Mouse (Mus musculus) neural tube, embryonic 14.5 days (tissue): Measurements from ENCODE around the gene Otx2. TPM values are rescaled to one million over a fixed set of nuclear protein-coding genes. Genes with fewer than 3 reads are reported as not detected.

Experiments used
- ATAC-seq: fragments of 200-750 bp; cut with Nextera tagmentation; 2 replicates; pipeline ENCODE4 v1.8.0; 2017; ENCODE audit warnings: low read depth, mild to moderate bottlenecking, moderate TSS enrichment, moderate library complexity
- H3K27ac ChIP-seq: fragments of 300-500 bp; sonication (generic); 2 replicates; pipeline ENCODE4 v1.5.1; 2014; ENCODE audit warnings: low read depth, mild to moderate bottlenecking, control low read depth, low read length, moderate library complexity, mixed read lengths
- H3K27me3 ChIP-seq: fragments of 300-500 bp; sonication (generic); 2 replicates; pipeline ENCODE4 v1.6.1; 2014; ENCODE audit warnings: low read length; ENCODE audit not compliant: control insufficient read depth, insufficient read depth
- H3K36me3 ChIP-seq: fragments of 300-500 bp; sonication (generic); 2 replicates; pipeline ENCODE4 v1.6.1; 2014; ENCODE audit warnings: low read length, mixed read lengths; ENCODE audit not compliant: control insufficient read depth, insufficient read depth
- H3K4me1 ChIP-seq: fragments of 300-500 bp; sonication (generic); 2 replicates; pipeline ENCODE4 v1.6.1; 2014; ENCODE audit warnings: low read length; ENCODE audit not compliant: control insufficient read depth, insufficient read depth
- H3K4me2 ChIP-seq: fragments of 300-500 bp; sonication (generic); 2 replicates; pipeline ENCODE4 v1.6.1; 2014; ENCODE audit warnings: mild to moderate bottlenecking, low read depth, low read length, control low read depth
- H3K4me3 ChIP-seq: fragments of 300-500 bp; sonication (generic); 2 replicates; pipeline ENCODE4 v1.5.1; 2014; ENCODE audit warnings: low read depth, low read length, control low read depth, mixed read lengths
- H3K9ac ChIP-seq: fragments of 300-500 bp; sonication (generic); replicated peaks from 2 replicates; pipeline ENCODE4 v1.6.1; 2014; ENCODE audit warnings: low read depth, mild to moderate bottlenecking, control low read depth, low read length, mixed read lengths
- H3K9me3 ChIP-seq: fragments of 300-500 bp; sonication (generic); 2 replicates; pipeline ENCODE4 v1.6.1; 2016; ENCODE audit warnings: low read length; ENCODE audit not compliant: control insufficient read depth
- WGBS: fragments of 180-500 bp; shearing (Covaris S2); extraction: QIAGEN DNeasy Blood & Tissue Kit; methylation state at CpG from one replicate; pipeline ENCODE4 v1.1.7; 2014; 5-methylcytosine and 5-hydroxymethylcytosine counted together
- polyA plus RNA-seq: library from polyadenylated mRNA; unstranded; fragments of >200 nt; fragmentation: Nextera tagmentation; extraction: Ambion mirVana; gene quantifications from 2 replicates; pipeline ENCODE4 v1.2.1, GENCODE M21; 2014

The Otx2 gene
- polyA plus RNA-seq, 1 experiment from 2014 or later, result not detected

DNA sequence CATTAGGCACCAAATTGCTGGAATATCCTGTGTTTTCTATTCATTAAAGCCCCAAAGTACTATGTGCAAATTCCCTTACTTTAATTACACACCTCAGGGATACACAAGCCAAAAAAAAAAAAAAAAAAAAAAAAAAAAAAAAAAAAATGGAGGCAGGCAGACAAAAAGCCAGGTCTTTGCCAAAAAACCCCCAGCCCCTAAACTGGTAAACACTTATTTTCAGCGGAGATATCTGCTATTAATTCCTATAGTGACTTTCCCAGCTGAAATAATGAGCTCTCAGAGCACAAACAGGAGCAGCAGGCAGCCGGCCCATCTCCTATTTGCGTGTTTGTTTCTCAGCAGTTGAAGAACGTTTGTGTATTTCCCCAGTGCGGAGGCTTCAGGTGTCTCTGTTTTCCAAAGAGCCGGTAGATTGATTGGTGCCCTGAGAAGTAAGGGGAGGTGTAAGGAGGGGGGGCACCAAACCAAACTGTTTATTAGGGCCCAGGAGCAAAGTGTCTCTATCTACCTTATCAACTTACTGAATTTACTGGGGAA, 34.3 kb upstream of the Otx2 start:
- peaks cover 31% of the 10 kb centered on the region for H3K27me3 ChIP-seq
- no peak overlapping the region for H3K4me2 ChIP-seq
- 3% methylated on average over 6 of the region's 6 CpGs for WGBS
- no peaks in the 10 kb centered on the region for H3K9me3 ChIP-seq
- H3K27ac ChIP-seq, result no peak overlapping the region
- no peak for ATAC-seq
- H3K36me3 ChIP-seq, result no peaks in the 10 kb centered on the region
- H3K4me3 ChIP-seq, result no peak overlapping the region
- H3K9ac ChIP-seq, result no peak overlapping the region
- no peaks in the 10 kb centered on the region for H3K4me1 ChIP-seq

DNA sequence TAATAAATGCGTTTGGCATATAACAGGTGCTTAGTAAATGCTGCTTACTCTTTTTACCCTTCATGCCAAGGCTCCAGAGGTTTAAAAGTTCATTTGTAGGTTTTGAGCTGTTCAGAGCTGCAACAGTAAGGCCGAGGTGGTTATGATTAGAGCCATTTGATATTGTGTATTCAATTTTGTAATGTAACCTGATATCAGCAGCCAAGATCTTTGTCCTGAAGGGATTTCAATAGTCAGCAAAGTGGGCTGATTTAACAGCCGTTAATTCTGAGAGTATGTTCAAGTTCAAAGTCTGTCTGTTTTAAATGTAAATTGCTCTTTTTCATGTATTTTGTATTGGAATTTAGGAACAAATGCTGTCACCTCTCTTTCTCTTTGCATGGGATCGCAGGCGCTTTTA, 33.8 kb upstream of the Otx2 start:
- Histone ChIP-seq H3K27ac (no peak overlapping the region), H3K9ac (no peak overlapping the region), H3K4me1 (no peaks in the 10 kb centered on the region), H3K27me3 (peaks cover 31% of the 10 kb centered on the region), H3K4me3 (no peak overlapping the region), H3K36me3 (no peaks in the 10 kb centered on the region), H3K4me2 (no peak overlapping the region), H3K9me3 (no peaks in the 10 kb centered on the region)
- no peak for ATAC-seq
- 51% methylated on average over 5 of the region's 5 CpGs for WGBS

DNA sequence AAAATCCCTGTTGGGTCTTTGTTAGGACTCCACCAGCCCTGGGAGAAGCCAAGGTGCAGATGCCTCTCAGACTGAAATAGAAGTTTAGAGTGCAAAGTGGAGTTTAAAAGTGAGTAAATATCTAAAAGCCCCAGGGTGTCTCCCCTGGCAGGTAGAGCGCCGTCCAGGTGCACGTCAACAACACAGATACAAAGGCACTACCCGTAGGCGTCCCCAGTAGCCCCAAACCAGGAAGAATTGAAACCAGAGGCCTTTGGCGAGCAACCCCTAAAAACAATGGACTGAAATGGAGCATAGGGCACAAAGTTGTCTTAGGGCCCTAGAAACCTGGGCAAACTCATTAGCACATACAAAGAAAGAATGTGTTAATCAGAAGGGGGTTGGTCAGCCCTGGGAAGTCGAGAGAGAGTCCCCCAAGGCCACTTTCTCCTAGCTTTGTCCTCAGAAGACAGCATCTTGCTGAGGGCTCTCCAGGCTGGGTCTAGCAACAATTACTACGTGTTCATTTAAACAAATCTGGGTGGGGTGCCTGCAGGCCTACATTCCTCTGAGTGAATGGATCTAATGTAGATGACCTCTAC, 27.3 kb upstream of the Otx2 start:
- Histone ChIP-seq H3K9me3 (no peaks in the 10 kb centered on the region), H3K9ac (no peak overlapping the region), H3K4me1 (no peaks in the 10 kb centered on the region), H3K36me3 (no peaks in the 10 kb centered on the region), H3K4me2 (no peak overlapping the region), H3K27me3 (peaks cover 9% of the 10 kb centered on the region), H3K4me3 (no peak overlapping the region), H3K27ac (no peak overlapping the region)
- ATAC-seq, result no peak
- 16% methylated on average over 8 of the region's 8 CpGs for WGBS

DNA sequence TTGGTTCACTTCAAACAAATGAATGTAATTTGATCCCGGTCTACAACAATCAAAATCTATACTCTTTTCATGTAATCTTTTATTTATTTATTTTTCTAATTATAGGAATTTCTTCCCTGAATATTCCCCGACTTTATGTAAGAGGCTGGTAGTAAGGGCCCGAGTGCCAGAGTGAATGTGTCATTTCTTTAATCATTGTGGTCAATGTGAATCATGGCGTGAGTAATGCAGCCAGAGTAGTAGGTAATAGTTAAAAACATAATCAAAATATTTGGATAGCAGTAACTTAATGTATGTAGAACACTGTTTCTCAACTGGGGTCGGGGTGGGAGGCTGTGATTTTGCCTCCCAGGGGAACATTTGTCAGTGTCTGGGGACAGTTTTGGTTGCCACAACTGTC, 6.0 kb upstream of the Otx2 start:
- no peaks in the 10 kb centered on the region for H3K9me3 ChIP-seq
- H3K4me3 ChIP-seq, result no peak overlapping the region
- no peak overlapping the region for H3K4me2 ChIP-seq
- H3K9ac ChIP-seq, result no peak overlapping the region
- no peak overlapping the region for H3K27ac ChIP-seq
- no peaks in the 10 kb centered on the region for H3K36me3 ChIP-seq
- H3K27me3 ChIP-seq, result peaks cover 33% of the 10 kb centered on the region
- H3K4me1 ChIP-seq, result no peaks in the 10 kb centered on the region
- ATAC-seq, result no peak
- WGBS, result 78% methylated on average over 5 of the region's 5 CpGs

DNA sequence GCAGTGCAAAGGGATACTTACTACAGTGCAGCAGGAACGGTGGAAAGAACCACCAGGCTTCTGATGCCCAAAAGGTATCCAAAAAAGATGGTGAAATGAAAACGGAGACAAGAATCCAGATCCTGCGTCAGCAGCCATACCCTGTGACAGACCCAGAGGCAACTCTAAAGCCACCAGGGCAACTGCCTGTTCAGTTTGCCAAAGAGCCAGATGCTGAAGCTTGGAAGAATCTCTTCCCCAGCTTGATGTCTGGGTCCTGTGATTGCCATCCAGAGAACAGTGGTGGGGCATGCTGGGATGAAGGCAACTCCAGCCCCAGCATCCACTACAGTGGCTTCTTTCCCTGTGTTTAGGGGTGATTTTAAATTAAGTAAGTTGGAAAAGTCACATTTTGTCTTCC, 5.1 kb upstream of the Otx2 start:
- no peak overlapping the region for H3K4me2 ChIP-seq
- no peak overlapping the region for H3K27ac ChIP-seq
- ATAC-seq, result no peak
- WGBS, result 84% methylated on average over 3 of the region's 3 CpGs
- no peaks in the 10 kb centered on the region for H3K36me3 ChIP-seq
- no peak overlapping the region for H3K9ac ChIP-seq
- no peak overlapping the region for H3K4me3 ChIP-seq
- no peaks in the 10 kb centered on the region for H3K9me3 ChIP-seq
- peaks cover 40% of the 10 kb centered on the region for H3K27me3 ChIP-seq
- no peaks in the 10 kb centered on the region for H3K4me1 ChIP-seq

DNA sequence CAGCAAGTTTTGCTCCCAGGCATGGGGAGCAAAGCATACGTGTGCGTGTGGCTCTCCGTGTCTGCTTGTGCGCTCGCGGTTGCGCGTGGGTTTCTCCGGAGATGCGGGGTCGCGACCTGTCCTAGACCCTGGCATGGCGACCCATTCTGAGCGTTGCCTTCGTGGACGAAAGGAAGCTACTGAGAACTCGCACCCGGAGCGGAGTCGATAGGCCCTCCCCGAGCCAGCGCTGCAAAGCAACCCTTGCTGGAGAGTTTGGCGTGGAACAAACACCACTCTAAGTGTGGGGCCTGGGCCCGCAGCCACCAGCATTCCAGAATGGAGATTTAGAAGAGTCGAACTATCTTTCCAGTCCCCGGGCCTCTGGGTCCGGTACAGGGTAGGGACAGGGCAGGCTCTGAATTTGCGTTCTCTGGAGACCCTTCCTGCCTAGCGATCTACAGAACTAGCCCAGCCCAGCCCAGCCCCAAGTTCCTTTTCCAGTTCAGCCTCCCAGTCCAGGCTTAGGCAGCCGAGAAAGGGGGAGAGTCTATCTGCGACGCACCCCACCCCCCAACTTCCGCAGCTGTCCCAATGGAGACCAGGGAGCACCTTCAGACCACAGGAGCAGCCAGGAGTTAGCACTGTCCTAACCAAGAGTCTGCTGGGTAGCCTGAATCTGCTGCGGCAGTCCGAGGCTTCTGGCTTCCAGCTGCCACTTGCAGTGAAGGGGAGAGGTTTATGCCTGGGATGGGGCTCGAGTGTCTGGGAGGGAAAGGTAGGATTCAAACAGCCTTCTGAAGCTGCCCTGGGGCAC, 615 bp upstream of the Otx2 start:
- no peaks in the 10 kb centered on the region for H3K4me1 ChIP-seq
- no peak overlapping the region for H3K4me2 ChIP-seq
- H3K4me3 ChIP-seq, result no peak overlapping the region
- peaks cover 77% of the 10 kb centered on the region for H3K27me3 ChIP-seq
- H3K9me3 ChIP-seq, result no peaks in the 10 kb centered on the region
- ATAC-seq, result peak; percentile 24; the same call in 1 of the 2 replicates
- WGBS, result 1% methylated on average over 36 of the region's 36 CpGs
- no peak overlapping the region for H3K9ac ChIP-seq
- H3K27ac ChIP-seq, result no peak overlapping the region
- H3K36me3 ChIP-seq, result no peaks in the 10 kb centered on the region

DNA sequence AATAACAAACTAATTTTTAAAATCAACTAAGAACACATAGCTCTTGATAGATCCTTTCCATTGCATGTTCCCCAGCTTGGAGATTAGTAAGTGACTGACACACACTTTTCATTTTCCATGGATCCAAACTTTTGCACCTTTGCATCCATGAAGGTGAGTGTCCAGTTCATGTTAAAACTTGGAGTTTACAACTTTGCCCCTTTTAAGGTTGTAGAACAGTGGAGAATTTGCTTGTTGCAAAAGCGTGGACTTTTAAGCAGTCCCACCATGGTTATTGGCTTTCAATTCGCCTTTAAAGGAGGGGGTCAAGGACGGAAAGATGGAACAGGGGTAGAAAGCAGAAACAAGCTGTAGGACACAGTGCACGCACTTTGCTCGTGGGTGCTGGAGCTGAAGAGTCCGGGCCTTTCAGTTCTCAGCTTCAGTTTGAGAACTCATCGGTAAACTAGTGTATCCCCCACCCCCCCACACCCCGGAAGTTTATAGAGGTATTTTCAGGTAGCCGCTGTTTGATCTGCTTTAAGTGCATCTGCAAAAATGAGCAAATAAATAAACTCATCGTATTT, 925 bp downstream of the Otx2 start:
- Histone ChIP-seq H3K4me1 (no peaks in the 10 kb centered on the region), H3K27ac (no peak overlapping the region), H3K27me3 (peaks cover 79% of the 10 kb centered on the region), H3K4me3 (no peak overlapping the region), H3K36me3 (no peaks in the 10 kb centered on the region), H3K9ac (no peak overlapping the region), H3K4me2 (no peak overlapping the region), H3K9me3 (no peaks in the 10 kb centered on the region)
- no peak for ATAC-seq
- WGBS, result 7% methylated on average over 10 of the region's 10 CpGs

DNA sequence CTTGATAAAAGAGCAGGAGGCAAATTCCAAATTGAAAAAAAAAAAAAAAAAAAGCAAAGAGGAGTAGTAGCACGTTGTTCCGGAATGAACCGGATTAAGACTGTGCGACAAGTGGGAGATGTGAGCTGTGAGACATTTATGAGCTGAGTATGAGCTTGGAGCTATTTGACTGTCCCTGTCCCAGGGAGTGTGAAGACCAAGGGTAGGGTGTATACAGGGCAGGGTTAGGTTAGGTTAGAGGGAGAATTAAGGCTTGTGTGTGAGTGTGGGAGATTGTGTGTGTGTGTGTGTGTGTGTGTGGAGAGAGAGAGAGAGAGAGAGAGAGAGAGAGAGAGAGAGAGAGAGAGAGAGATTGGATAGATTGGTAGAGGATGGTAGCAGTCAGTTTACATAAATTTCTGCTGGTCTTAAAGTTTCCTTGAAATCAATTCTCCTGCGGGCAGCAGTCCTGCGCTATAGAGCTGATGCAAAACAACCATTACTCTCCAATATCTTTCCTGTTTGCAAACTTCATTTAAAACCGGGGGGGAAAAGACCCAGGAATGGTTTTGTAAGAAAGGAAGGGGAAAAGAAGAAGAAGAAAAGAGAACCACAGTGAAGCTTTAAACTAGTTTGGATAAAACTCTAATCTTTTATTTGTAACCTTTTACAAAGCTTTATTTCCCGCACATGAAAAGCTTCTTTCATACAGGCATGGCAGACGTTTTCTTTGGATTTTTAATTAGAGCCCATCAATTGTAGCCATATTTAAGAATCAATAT, 2.0 kb downstream of the Otx2 start:
- H3K36me3 ChIP-seq, result no peaks in the 10 kb centered on the region
- no peak overlapping the region for H3K4me3 ChIP-seq
- no peak overlapping the region for H3K27ac ChIP-seq
- ATAC-seq, result no peak
- H3K4me1 ChIP-seq, result no peaks in the 10 kb centered on the region
- 14% methylated on average over 9 of the region's 9 CpGs for WGBS
- H3K27me3 ChIP-seq, result peaks cover 77% of the 10 kb centered on the region
- H3K9me3 ChIP-seq, result no peaks in the 10 kb centered on the region
- no peak overlapping the region for H3K4me2 ChIP-seq
- H3K9ac ChIP-seq, result no peak overlapping the region
